Mouse (Mus musculus) forebrain, embryonic 15.5 days (tissue): ENCODE data around the gene Zic3. TPM values are rescaled to one million over a fixed set of nuclear protein-coding genes. Genes with fewer than 3 reads are reported as not detected.

Source experiments
- ATAC-seq: fragments of 200-750 bp; cut with Nextera tagmentation; replicated peaks from 2 replicates; pipeline ENCODE4 v1.8.0; 2017; ENCODE audit warnings: mild to moderate bottlenecking, moderate TSS enrichment, moderate library complexity
- H3K27ac ChIP-seq: fragments of 300-500 bp; sonication (generic); replicated peaks from 2 replicates; pipeline ENCODE4 v1.5.1; 2015; ENCODE audit warnings: mild to moderate bottlenecking, inconsistent platforms
- H3K27me3 ChIP-seq: fragments of 300-500 bp; sonication (generic); 2 replicates; pipeline ENCODE4 v1.6.1; 2015; ENCODE audit warnings: inconsistent platforms
- H3K36me3 ChIP-seq: fragments of 300-500 bp; sonication (generic); 2 replicates; pipeline ENCODE4 v1.6.1; 2015; ENCODE audit warnings: mild to moderate bottlenecking, inconsistent platforms
- H3K4me1 ChIP-seq: fragments of 300-500 bp; sonication (generic); 2 replicates; pipeline ENCODE4 v1.6.1; 2015; ENCODE audit warnings: inconsistent platforms
- H3K4me2 ChIP-seq: fragments of 300-500 bp; sonication (generic); replicated peaks from 2 replicates; pipeline ENCODE4 v1.6.1; 2015; ENCODE audit warnings: mild to moderate bottlenecking, inconsistent platforms
- H3K4me3 ChIP-seq: fragments of 300-500 bp; sonication (generic); 2 replicates; pipeline ENCODE4 v1.5.1; 2015; ENCODE audit warnings: mild to moderate bottlenecking, inconsistent platforms
- H3K9ac ChIP-seq: fragments of 300-500 bp; sonication (generic); replicated peaks from 2 replicates; pipeline ENCODE4 v1.6.1; 2015; ENCODE audit warnings: mild to moderate bottlenecking, inconsistent platforms
- H3K9me3 ChIP-seq: fragments of 300-500 bp; sonication (generic); 2 replicates; pipeline ENCODE4 v1.6.1; 2016; ENCODE audit warnings: inconsistent platforms
- WGBS: fragments of 180-500 bp; shearing (Covaris S2); methylation state at CpG from one replicate; pipeline ENCODE4 v1.1.7; 2015; ENCODE audit warnings: mixed read lengths; 5-methylcytosine and 5-hydroxymethylcytosine counted together
- polyA plus RNA-seq: library from polyadenylated mRNA; unstranded; fragments of >200 nt; fragmentation: Nextera tagmentation; extraction: Ambion mirVana; gene quantifications from 2 replicates; pipeline ENCODE4 v1.2.1, GENCODE M21; 2015

The Zic3 gene
- polyA plus RNA-seq, 1 experiment from 2014 or later: 14.4 TPM

GRCm38 (mm10) chrX:58030100-58030834 is 7.8 kb downstream of the Zic3 start:
- H3K4me3 ChIP-seq: peak overlapping the region; percentile 45
- peak; percentile 94 for ATAC-seq
- H3K27ac ChIP-seq: peak overlapping the region; percentile 82
- H3K27me3 ChIP-seq: peaks cover 12% of the 10 kb centered on the region
- H3K9ac ChIP-seq: peak overlapping the region; percentile 48
- 22% methylated on average over 48 of the region's 48 CpGs for WGBS
- peaks cover 19% of the 10 kb centered on the region for H3K4me1 ChIP-seq
- H3K4me2 ChIP-seq: peak overlapping the region; percentile 58
- H3K36me3 ChIP-seq: no peaks in the 10 kb centered on the region
- no peaks in the 10 kb centered on the region for H3K9me3 ChIP-seq

- Histone ChIP-seq H3K9me3 (no peaks in the 10 kb centered on the region), H3K4me1 (peaks cover 19% of the 10 kb centered on the region), H3K36me3 (no peaks in the 10 kb centered on the region), H3K4me3 (peak overlapping the region; percentile 45), H3K4me2 (peak overlapping the region; percentile 58), H3K27ac (peak overlapping the region; percentile 82), H3K27me3 (peaks cover 12% of the 10 kb centered on the region), H3K9ac (peak overlapping the region; percentile 48)
- peak; percentile 57 for ATAC-seq
- WGBS: 23% methylated on average over 55 of the region's 56 CpGs
Observed at GRCm38 (mm10) chrX:58030835-58031670, 8.6 kb downstream of the Zic3 start.

- no peak for ATAC-seq
- 24% methylated on average over 53 of the region's 56 CpGs for WGBS
Observed at GRCm38 (mm10) chrX:58031671-58032605, 9.4 kb downstream of the Zic3 start.

GRCm38 (mm10) chrX:58032622-58033021 is 10.1 kb downstream of the Zic3 start:
- Histone ChIP-seq H3K4me3 (peak overlapping the region; percentile 45), H3K27me3 (peaks cover 7% of the 10 kb centered on the region), H3K27ac (no peak overlapping the region), H3K9me3 (no peaks in the 10 kb centered on the region), H3K4me1 (peaks cover 19% of the 10 kb centered on the region), H3K9ac (0 out of 2 replicates have a peak overlapping the region, but pooled peaks have one; percentile 48), H3K4me2 (no peak overlapping the region), H3K36me3 (no peaks in the 10 kb centered on the region)
- ATAC-seq: no peak
- 19% methylated on average over 7 of the region's 7 CpGs for WGBS

More at GRCm38 (mm10) chrX:58031671-58032605, 9.4 kb downstream of the Zic3 start:
- peaks cover 19% of the 10 kb centered on the region for H3K4me1 ChIP-seq
- peak overlapping the region; percentile 48 for H3K9ac ChIP-seq
- H3K36me3 ChIP-seq: no peaks in the 10 kb centered on the region
- peak overlapping the region; percentile 82 for H3K27ac ChIP-seq
- H3K9me3 ChIP-seq: no peaks in the 10 kb centered on the region
- peaks cover 12% of the 10 kb centered on the region for H3K27me3 ChIP-seq
- H3K4me3 ChIP-seq: peak overlapping the region; percentile 45
- peak overlapping the region; percentile 58 for H3K4me2 ChIP-seq

GRCm38 (mm10) chrX:58033521-58033920 is 11.0 kb downstream of the Zic3 start:
- 21% methylated on average over 22 of the region's 22 CpGs for WGBS
- no peaks in the 10 kb centered on the region for H3K36me3 ChIP-seq
- no peaks in the 10 kb centered on the region for H3K27me3 ChIP-seq
- no peaks in the 10 kb centered on the region for H3K9me3 ChIP-seq
- peak overlapping the region; percentile 26 for H3K4me2 ChIP-seq
- H3K27ac ChIP-seq: 0 out of 2 replicates have a peak overlapping the region, but pooled peaks have one; percentile 19
- H3K9ac ChIP-seq: peak overlapping the region; percentile 13; the same call in 1 of the 2 replicates
- peaks cover 19% of the 10 kb centered on the region for H3K4me1 ChIP-seq
- H3K4me3 ChIP-seq: peak overlapping the region; percentile 45
- ATAC-seq: no peak

- Histone ChIP-seq H3K36me3 (no peaks in the 10 kb centered on the region), H3K4me2 (peak overlapping the region; percentile 49), H3K27me3 (no peaks in the 10 kb centered on the region), H3K9ac (peak overlapping the region; percentile 22; the same call in 1 of the 2 replicates), H3K4me3 (peak overlapping the region; percentile 39), H3K4me1 (no peaks in the 10 kb centered on the region), H3K9me3 (no peaks in the 10 kb centered on the region), H3K27ac (peak overlapping the region; percentile 64)
- 22% methylated on average over 67 of the region's 70 CpGs for WGBS
- ATAC-seq: peak; percentile 89
Observed at GRCm38 (mm10) chrX:58038061-58039007, 15.8 kb downstream of the Zic3 start.

- Histone ChIP-seq H3K9ac (no peak overlapping the region), H3K9me3 (no peaks in the 10 kb centered on the region), H3K27me3 (no peaks in the 10 kb centered on the region), H3K4me3 (no peak overlapping the region), H3K4me1 (no peaks in the 10 kb centered on the region), H3K36me3 (no peaks in the 10 kb centered on the region), H3K4me2 (no peak overlapping the region), H3K27ac (no peak overlapping the region)
- WGBS: 31% methylated on average over 4 of the region's 4 CpGs
- ATAC-seq: no peak
Observed at GRCm38 (mm10) chrX:58039703-58040102, 17.2 kb downstream of the Zic3 start.

GRCm38 (mm10) chrX:58041865-58042264 is 19.4 kb downstream of the Zic3 start:
- ATAC-seq: no peak
- Histone ChIP-seq H3K4me1 (no peaks in the 10 kb centered on the region), H3K9ac (no peak overlapping the region), H3K36me3 (no peaks in the 10 kb centered on the region), H3K4me2 (no peak overlapping the region), H3K27me3 (no peaks in the 10 kb centered on the region), H3K27ac (no peak overlapping the region), H3K4me3 (no peak overlapping the region), H3K9me3 (no peaks in the 10 kb centered on the region)
- WGBS: 54% methylated on average over 3 of the region's 3 CpGs

GRCm38 (mm10) chrX:58042512-58042911 is 20.0 kb downstream of the Zic3 start:
- WGBS: 71% methylated on average over 4 of the region's 4 CpGs
- H3K27ac ChIP-seq: no peak overlapping the region
- H3K27me3 ChIP-seq: no peaks in the 10 kb centered on the region
- H3K4me1 ChIP-seq: no peaks in the 10 kb centered on the region
- ATAC-seq: no peak
- no peaks in the 10 kb centered on the region for H3K9me3 ChIP-seq
- H3K4me3 ChIP-seq: no peak overlapping the region
- H3K4me2 ChIP-seq: no peak overlapping the region
- no peak overlapping the region for H3K9ac ChIP-seq
- no peaks in the 10 kb centered on the region for H3K36me3 ChIP-seq
